Mouse (Mus musculus) neural tube, embryonic 12.5 days (tissue): Measurements from ENCODE around the gene Map7. TPM values are rescaled to one million over a fixed set of nuclear protein-coding genes. Genes with fewer than 3 reads are reported as not detected.

Experiments used
- ATAC-seq: fragments of 200-750 bp; cut with Nextera tagmentation; 2 replicates; pipeline ENCODE4 v1.8.0; 2017; ENCODE audit warnings: low read depth, mild to moderate bottlenecking, moderate TSS enrichment, moderate library complexity; ENCODE audit not compliant: low FRiP score
- H3K27ac ChIP-seq: fragments of 300-500 bp; sonication (generic); 2 replicates; pipeline ENCODE4 v1.5.1; 2016
- H3K27me3 ChIP-seq: fragments of 300-500 bp; sonication (generic); replicated peaks from 2 replicates; pipeline ENCODE4 v1.6.1; 2016; ENCODE audit warnings: mild to moderate bottlenecking
- H3K36me3 ChIP-seq: fragments of 300-500 bp; sonication (generic); 2 replicates; pipeline ENCODE4 v1.6.1; 2016; ENCODE audit warnings: mild to moderate bottlenecking
- H3K4me1 ChIP-seq: fragments of 300-500 bp; sonication (generic); 2 replicates; pipeline ENCODE4 v1.6.1; 2016
- H3K4me2 ChIP-seq: fragments of 300-500 bp; sonication (generic); replicated peaks from 2 replicates; pipeline ENCODE4 v1.6.1; 2016; ENCODE audit warnings: mild to moderate bottlenecking
- H3K4me3 ChIP-seq: fragments of 300-500 bp; sonication (generic); 2 replicates; pipeline ENCODE4 v1.5.1; 2016
- H3K9ac ChIP-seq: fragments of 300-500 bp; sonication (generic); 2 replicates; pipeline ENCODE4 v1.6.1; 2016; ENCODE audit warnings: mild to moderate bottlenecking
- H3K9me3 ChIP-seq: fragments of 300-500 bp; sonication (generic); 2 replicates; pipeline ENCODE4 v1.6.1; 2016; ENCODE audit warnings: mild to moderate bottlenecking
- WGBS: fragments of 180-500 bp; shearing (Covaris S2); methylation state at CpG from one replicate; pipeline ENCODE4 v1.1.7; 2016; 5-methylcytosine and 5-hydroxymethylcytosine counted together
- polyA plus RNA-seq: library from polyadenylated mRNA; unstranded; fragments of >200 nt; fragmentation: Nextera tagmentation; extraction: Ambion mirVana; gene quantifications from 2 replicates; pipeline ENCODE4 v1.2.1, GENCODE M21; 2016

The Map7 gene
- polyA plus RNA-seq, 1 experiment from 2014 or later, result 9.3 TPM

- ATAC-seq, result no peak
- 79% methylated on average over 8 of the region's 8 CpGs for WGBS
These were observed 8.9 kb downstream of the Map7 start for GRCm38 (mm10) chr10:20157021-20157726.

GRCm38 (mm10) chr10:20158756-20159155 is 10.5 kb downstream of the Map7 start:
- Histone ChIP-seq H3K4me2 (no peak overlapping the region), H3K9me3 (no peaks in the 10 kb centered on the region), H3K27me3 (no peaks in the 10 kb centered on the region), H3K4me1 (no peaks in the 10 kb centered on the region), H3K27ac (no peak overlapping the region), H3K4me3 (no peak overlapping the region), H3K36me3 (no peaks in the 10 kb centered on the region), H3K9ac (no peak overlapping the region)
- WGBS, result 71% methylated on average over 4 of the region's 4 CpGs
- no peak for ATAC-seq

More at GRCm38 (mm10) chr10:20157021-20157726, 8.9 kb downstream of the Map7 start:
- H3K27me3 ChIP-seq, result no peaks in the 10 kb centered on the region
- H3K36me3 ChIP-seq, result no peaks in the 10 kb centered on the region
- no peak overlapping the region for H3K27ac ChIP-seq
- no peak overlapping the region for H3K4me2 ChIP-seq
- no peaks in the 10 kb centered on the region for H3K4me1 ChIP-seq
- no peaks in the 10 kb centered on the region for H3K9me3 ChIP-seq
- H3K9ac ChIP-seq, result no peak overlapping the region
- no peak overlapping the region for H3K4me3 ChIP-seq

GRCm38 (mm10) chr10:20159308-20159707 is 11.0 kb downstream of the Map7 start:
- no peak overlapping the region for H3K9ac ChIP-seq
- 92% methylated on average over 5 of the region's 5 CpGs for WGBS
- no peak for ATAC-seq
- no peaks in the 10 kb centered on the region for H3K4me1 ChIP-seq
- H3K27me3 ChIP-seq, result no peaks in the 10 kb centered on the region
- H3K4me2 ChIP-seq, result no peak overlapping the region
- H3K9me3 ChIP-seq, result no peaks in the 10 kb centered on the region
- H3K27ac ChIP-seq, result no peak overlapping the region
- H3K36me3 ChIP-seq, result no peaks in the 10 kb centered on the region
- no peak overlapping the region for H3K4me3 ChIP-seq

GRCm38 (mm10) chr10:20160914-20161313 is 12.6 kb downstream of the Map7 start:
- H3K4me2 ChIP-seq, result no peak overlapping the region
- no peaks in the 10 kb centered on the region for H3K36me3 ChIP-seq
- no peak overlapping the region for H3K9ac ChIP-seq
- no peaks in the 10 kb centered on the region for H3K4me1 ChIP-seq
- no peak overlapping the region for H3K4me3 ChIP-seq
- H3K27ac ChIP-seq, result no peak overlapping the region
- H3K27me3 ChIP-seq, result no peaks in the 10 kb centered on the region
- 53% methylated on average over 8 of the region's 8 CpGs for WGBS
- ATAC-seq, result no peak
- H3K9me3 ChIP-seq, result no peaks in the 10 kb centered on the region

GRCm38 (mm10) chr10:20164810-20165209 is 16.5 kb downstream of the Map7 start:
- Histone ChIP-seq H3K27me3 (no peaks in the 10 kb centered on the region), H3K36me3 (no peaks in the 10 kb centered on the region), H3K4me2 (no peak overlapping the region), H3K4me1 (no peaks in the 10 kb centered on the region), H3K4me3 (no peak overlapping the region), H3K27ac (no peak overlapping the region), H3K9me3 (no peaks in the 10 kb centered on the region), H3K9ac (no peak overlapping the region)
- no peak for ATAC-seq
- 97% methylated on average over 5 of the region's 5 CpGs for WGBS

GRCm38 (mm10) chr10:20166797-20167196 is 18.5 kb downstream of the Map7 start:
- no peaks in the 10 kb centered on the region for H3K36me3 ChIP-seq
- 79% methylated on average over 11 of the region's 11 CpGs for WGBS
- H3K4me1 ChIP-seq, result peaks cover 15% of the 10 kb centered on the region
- ATAC-seq, result no peak
- no peak overlapping the region for H3K9ac ChIP-seq
- H3K27ac ChIP-seq, result no peak overlapping the region
- H3K9me3 ChIP-seq, result no peaks in the 10 kb centered on the region
- H3K4me2 ChIP-seq, result no peak overlapping the region
- H3K4me3 ChIP-seq, result no peak overlapping the region
- no peaks in the 10 kb centered on the region for H3K27me3 ChIP-seq

GRCm38 (mm10) chr10:20167467-20167866 is 19.2 kb downstream of the Map7 start:
- no peak for ATAC-seq
- H3K27ac ChIP-seq, result no peak overlapping the region
- H3K4me1 ChIP-seq, result peaks cover 15% of the 10 kb centered on the region
- 89% methylated on average over 4 of the region's 4 CpGs for WGBS
- no peak overlapping the region for H3K4me2 ChIP-seq
- no peak overlapping the region for H3K9ac ChIP-seq
- no peaks in the 10 kb centered on the region for H3K9me3 ChIP-seq
- no peaks in the 10 kb centered on the region for H3K27me3 ChIP-seq
- H3K4me3 ChIP-seq, result no peak overlapping the region
- H3K36me3 ChIP-seq, result no peaks in the 10 kb centered on the region

GRCm38 (mm10) chr10:20169182-20169674 is 21.0 kb downstream of the Map7 start:
- no peaks in the 10 kb centered on the region for H3K36me3 ChIP-seq
- WGBS, result 90% methylated on average over 3 of the region's 3 CpGs

GRCm38 (mm10) chr10:20169927-20170604 is 21.8 kb downstream of the Map7 start:
- H3K27ac ChIP-seq, result no peak overlapping the region

More at GRCm38 (mm10) chr10:20169182-20169674, 21.0 kb downstream of the Map7 start:
- Histone ChIP-seq H3K9me3 (no peaks in the 10 kb centered on the region), H3K27ac (no peak overlapping the region), H3K4me3 (no peak overlapping the region), H3K4me1 (peaks cover 15% of the 10 kb centered on the region), H3K9ac (no peak overlapping the region), H3K4me2 (no peak overlapping the region), H3K27me3 (no peaks in the 10 kb centered on the region)
- no peak for ATAC-seq

GRCm38 (mm10) chr10:20170605-20171088 is 22.4 kb downstream of the Map7 start:
- H3K9ac ChIP-seq, result 0 out of 2 replicates have a peak overlapping the region, but pooled peaks have one; percentile 10
- H3K4me3 ChIP-seq, result 0 out of 2 replicates have a peak overlapping the region, but pooled peaks have one; percentile 15
- H3K4me1 ChIP-seq, result peaks cover 15% of the 10 kb centered on the region
- H3K36me3 ChIP-seq, result no peaks in the 10 kb centered on the region
- 38% methylated on average over 11 of the region's 11 CpGs for WGBS
- H3K27ac ChIP-seq, result no peak overlapping the region
- no peaks in the 10 kb centered on the region for H3K27me3 ChIP-seq
- ATAC-seq, result peak; percentile 98
- peak overlapping the region; percentile 57 for H3K4me2 ChIP-seq
- H3K9me3 ChIP-seq, result no peaks in the 10 kb centered on the region

More at GRCm38 (mm10) chr10:20169927-20170604, 21.8 kb downstream of the Map7 start:
- Histone ChIP-seq H3K4me2 (peak overlapping the region; percentile 57), H3K36me3 (no peaks in the 10 kb centered on the region), H3K4me1 (peaks cover 15% of the 10 kb centered on the region), H3K4me3 (0 out of 2 replicates have a peak overlapping the region, but pooled peaks have one; percentile 15), H3K9ac (0 out of 2 replicates have a peak overlapping the region, but pooled peaks have one; percentile 10), H3K27me3 (no peaks in the 10 kb centered on the region), H3K9me3 (no peaks in the 10 kb centered on the region)
- WGBS, result 29% methylated on average over 19 of the region's 19 CpGs
- peak; percentile 61 for ATAC-seq

- Histone ChIP-seq H3K4me3 (no peak overlapping the region), H3K4me2 (peak overlapping the region; percentile 57), H3K27me3 (no peaks in the 10 kb centered on the region), H3K9me3 (no peaks in the 10 kb centered on the region), H3K27ac (no peak overlapping the region), H3K9ac (no peak overlapping the region), H3K4me1 (peaks cover 15% of the 10 kb centered on the region), H3K36me3 (no peaks in the 10 kb centered on the region)
- ATAC-seq, result peak; percentile 27; the same call in 1 of the 2 replicates
- WGBS, result 66% methylated on average over 12 of the region's 12 CpGs
These were observed 22.9 kb downstream of the Map7 start for GRCm38 (mm10) chr10:20171209-20171608.

- H3K9ac ChIP-seq, result no peak overlapping the region
- H3K27ac ChIP-seq, result no peak overlapping the region
- no peak overlapping the region for H3K4me2 ChIP-seq
These were observed 23.5 kb downstream of the Map7 start for GRCm38 (mm10) chr10:20171756-20172155.

More at GRCm38 (mm10) chr10:20171756-20172155, 23.5 kb downstream of the Map7 start:
- Histone ChIP-seq H3K9me3 (no peaks in the 10 kb centered on the region), H3K4me3 (no peak overlapping the region), H3K4me1 (peaks cover 15% of the 10 kb centered on the region), H3K36me3 (no peaks in the 10 kb centered on the region), H3K27me3 (no peaks in the 10 kb centered on the region)
- 61% methylated on average over 4 of the region's 4 CpGs for WGBS
- ATAC-seq, result no peak
